Mouse (Mus musculus) brown adipose tissue, adult 24 weeks (tissue): ENCODE data around the gene Ptx3. TPM values are rescaled to one million over a fixed set of nuclear protein-coding genes. Genes with fewer than 3 reads are reported as not detected.

Source experiments
- H3K27ac ChIP-seq: fragments of 200-500 bp; replicated peaks from 2 replicates; pipeline ENCODE4 v1.5.1; 2012; ENCODE audit warnings: low read depth, mild to moderate bottlenecking, low read length
- H3K4me1 ChIP-seq: fragments of 200-500 bp; 2 replicates; pipeline ENCODE4 v1.6.1; 2012; ENCODE audit warnings: low read length, mixed read lengths; ENCODE audit not compliant: control insufficient read depth, insufficient read depth, insufficient read length
- H3K4me3 ChIP-seq: fragments of 200-500 bp; 2 replicates; pipeline ENCODE4 v1.5.1; 2012; ENCODE audit warnings: low read depth, mild to moderate bottlenecking, low read length, moderate library complexity; ENCODE audit not compliant: insufficient read depth
- polyA plus RNA-seq: library from polyadenylated mRNA; stranded (reverse); fragments of >200 nt; gene quantifications from 2 replicates; pipeline ENCODE4 v1.2.4, GENCODE M21; 2012; ENCODE audit not compliant: missing spikeins, insufficient read depth, insufficient read length

Gene Ptx3
- polyA plus RNA-seq, 1 experiment = not detected

DNA sequence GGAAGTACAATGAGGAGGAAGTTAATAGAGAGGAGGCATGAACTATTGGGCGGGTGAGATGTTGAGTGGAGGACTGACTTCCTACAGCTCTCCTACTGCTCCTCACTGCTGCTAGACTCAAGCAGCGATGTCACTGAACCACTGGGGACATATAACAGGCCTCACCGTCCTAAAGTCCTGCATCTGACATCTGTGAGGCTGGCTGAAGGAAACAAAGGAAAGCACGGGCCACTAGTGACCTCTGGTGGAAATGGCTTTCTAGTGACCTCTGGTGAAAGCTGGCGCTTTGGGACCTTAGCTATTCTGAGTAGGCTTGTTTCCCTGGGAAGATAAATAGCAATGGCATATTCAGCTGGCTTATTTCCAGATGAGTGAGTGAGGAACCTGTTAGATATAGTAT is 42.6 kb downstream of the Ptx3 start:
- Histone ChIP-seq H3K27ac (no peak overlapping the region), H3K4me3 (no peak overlapping the region), H3K4me1 (no peaks in the 10 kb centered on the region)

- Histone ChIP-seq H3K27ac (no peak overlapping the region), H3K4me1 (no peaks in the 10 kb centered on the region), H3K4me3 (no peak overlapping the region)
These were observed 43.6 kb downstream of the Ptx3 start for GRCm38 (mm10) chr3:66263270-66263669.

Other genes with a start within 250 kb of the Ptx3 start
- not detected in 2 replicates for gene Veph1, start 76.9 kb downstream of the Ptx3 start, polyA plus RNA-seq